Mouse (Mus musculus) adrenal gland, adult 18-20 months (tissue): ENCODE results near the gene Dppa4. TPM values are rescaled to one million over a fixed set of nuclear protein-coding genes. Genes with fewer than 3 reads are reported as not detected.

Experiments
- DNase-seq, 2 experiments: peaks; one replicate each; pipeline ENCODE4 v3.0.0; 2021 to 2022; ENCODE audit warnings: low spot score in 2 of 2
- total RNA-seq, 2 experiments: library from RNA; stranded (reverse); gene quantifications; 1 replicate in 1 of 2; 2 replicates in 1 of 2; pipeline ENCODE4 v1.2.3; 2021

Dppa4 gene
- total RNA-seq, 2 experiments from 2014 or later, result not detected

- no peak for DNase-seq
Measured at GRCm38 (mm10) chr16:48323602-48324345, 40.2 kb downstream of the Dppa4 start.

GRCm38 (mm10) chr16:48326903-48327302, 43.4 kb downstream of the Dppa4 start:
- no peak for DNase-seq

DNA sequence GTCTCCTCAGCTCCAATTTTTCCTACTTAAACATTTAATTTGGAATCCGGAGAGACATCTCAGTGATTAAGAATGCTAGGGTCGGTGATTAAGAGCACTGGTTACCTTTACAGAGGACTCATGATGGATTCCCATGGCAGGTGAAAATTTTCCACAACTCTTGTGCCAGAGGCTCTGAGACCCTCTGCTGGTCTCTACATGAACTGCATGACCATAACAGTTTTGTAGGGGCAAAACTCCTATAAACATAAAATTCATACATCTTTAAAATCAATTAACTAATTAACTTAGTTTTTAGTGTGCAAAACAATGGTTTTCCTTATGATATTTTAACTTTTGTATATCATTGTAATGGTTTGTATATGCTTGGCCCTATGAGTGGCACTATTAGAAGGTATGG, 44.9 kb downstream of the Dppa4 start:
- DNase-seq, result no peak

GRCm38 (mm10) chr16:48331822-48332221, 48.3 kb downstream of the Dppa4 start:
- DNase-seq, result no peak

DNA sequence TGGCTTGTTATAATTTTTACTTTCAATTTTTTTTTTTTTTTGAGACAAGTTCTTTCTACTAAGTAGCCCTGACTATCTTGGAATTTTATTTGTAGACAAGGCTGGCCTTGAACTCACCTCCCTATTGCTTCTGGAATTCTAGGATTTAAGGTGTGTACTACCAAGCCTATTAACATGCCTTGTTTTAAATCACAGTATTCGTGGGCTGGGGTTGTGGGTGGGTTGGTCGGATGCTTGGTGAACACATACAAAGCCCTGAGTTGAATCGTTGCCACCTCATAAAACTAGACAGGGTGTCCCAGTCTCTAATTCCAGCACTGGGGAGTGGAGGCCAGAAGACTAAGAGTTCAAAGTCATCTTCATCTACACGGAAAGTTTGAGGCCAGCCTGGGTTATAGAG, 51.8 kb downstream of the Dppa4 start:
- DNase-seq, result no peak

Other genes with a start within 250 kb of the Dppa4 start
- not detected for gene Dppa2, start 20.2 kb downstream of the Dppa4 start, total RNA-seq
- not detected for gene Gm5485, start 128.7 kb downstream of the Dppa4 start, total RNA-seq
- not detected for gene Morc1, start 147.5 kb downstream of the Dppa4 start, total RNA-seq